Mouse (Mus musculus): ENCODE results near the gene Gria4. TPM values are rescaled to one million over a fixed set of nuclear protein-coding genes. Genes with fewer than 3 reads are reported as not detected.

Gria4 gene
- total and polyA plus RNA-seq, 3 experiments, result under 0.01 TPM; not detected in 2

GRCm38 (mm10) chr9:4486428-4486827, 309.6 kb downstream of the Gria4 start:
- ATAC-seq (ENCODE audit: extremely low read depth, insufficient number of reproducible peaks, low FRiP score, poor library complexity, severe bottlenecking), result no peak
- Histone ChIP-seq H3K36me3 (replicated peaks) (no peaks in the 10 kb centered on the region), H3K4me3 (ENCODE audit: low read depth, low read length) (no peak overlapping the region), H3K9me3 (replicated peaks) (no peaks in the 10 kb centered on the region), H3K4me1 (ENCODE audit: insufficient read depth, low read depth, low read length) (no peaks in the 10 kb centered on the region), H3K27me3 (ENCODE audit: insufficient read depth, low read length) (no peaks in the 10 kb centered on the region)
- DNase-seq (ENCODE audit: low spot score), result no peak
- TF ChIP-seq POLR2AphosphoS5 (IDR thresholded peaks at IDR 0.05; ENCODE audit: insufficient replicate concordance, low read depth, low read length) (no peak), GATA2 (IDR thresholded peaks at IDR 0.05; ENCODE audit: borderline replicate concordance, low read depth, low read length) (no peak), GATA1 (IDR thresholded peaks at IDR 0.05; ENCODE audit: borderline replicate concordance, low read length) (no peak), CTCF (IDR thresholded peaks at IDR 0.05; ENCODE audit: low read depth, low read length) (no peak), TAL1 (conservative IDR thresholded peaks at IDR 0.05; ENCODE audit: low read depth, low read length) (no peak)

- no peaks in the 10 kb centered on the region for H3K27me3 ChIP-seq (ENCODE audit: insufficient read depth, low read length)
- no peak for TF ChIP-seq TAL1 (conservative IDR thresholded peaks at IDR 0.05; ENCODE audit: low read depth, low read length)
- TF ChIP-seq POLR2AphosphoS5 (IDR thresholded peaks at IDR 0.05; ENCODE audit: insufficient replicate concordance, low read depth, low read length), result no peak
- no peak for TF ChIP-seq GATA2 (IDR thresholded peaks at IDR 0.05; ENCODE audit: borderline replicate concordance, low read depth, low read length)
- no peak for TF ChIP-seq GATA1 (IDR thresholded peaks at IDR 0.05; ENCODE audit: borderline replicate concordance, low read length)
- no peak for TF ChIP-seq CTCF (IDR thresholded peaks at IDR 0.05; ENCODE audit: low read depth, low read length)
- H3K36me3 ChIP-seq (replicated peaks), result no peaks in the 10 kb centered on the region
- DNase-seq (ENCODE audit: low spot score) (no peak), ATAC-seq (ENCODE audit: extremely low read depth, insufficient number of reproducible peaks, low FRiP score, poor library complexity, severe bottlenecking) (no peak)
- no peak overlapping the region for H3K4me3 ChIP-seq (ENCODE audit: low read depth, low read length)
- no peaks in the 10 kb centered on the region for H3K9me3 ChIP-seq (replicated peaks)
- no peaks in the 10 kb centered on the region for H3K4me1 ChIP-seq (ENCODE audit: insufficient read depth, low read depth, low read length)
Observed at GRCm38 (mm10) chr9:4484502-4484901, 311.5 kb downstream of the Gria4 start.

- Histone ChIP-seq H3K36me3 (replicated peaks) (no peaks in the 10 kb centered on the region), H3K4me3 (ENCODE audit: low read depth, low read length) (no peak overlapping the region), H3K9me3 (replicated peaks) (no peaks in the 10 kb centered on the region), H3K4me1 (ENCODE audit: insufficient read depth, low read depth, low read length) (no peaks in the 10 kb centered on the region), H3K27me3 (ENCODE audit: insufficient read depth, low read length) (no peaks in the 10 kb centered on the region)
- DNase-seq (ENCODE audit: low spot score) (no peak), ATAC-seq (ENCODE audit: extremely low read depth, insufficient number of reproducible peaks, low FRiP score, poor library complexity, severe bottlenecking) (no peak)
- no peak for TF ChIP-seq GATA1 (IDR thresholded peaks at IDR 0.05; ENCODE audit: borderline replicate concordance, low read length)
- no peak for TF ChIP-seq GATA2 (IDR thresholded peaks at IDR 0.05; ENCODE audit: borderline replicate concordance, low read depth, low read length)
- no peak for TF ChIP-seq TAL1 (conservative IDR thresholded peaks at IDR 0.05; ENCODE audit: low read depth, low read length)
- TF ChIP-seq CTCF (IDR thresholded peaks at IDR 0.05; ENCODE audit: low read depth, low read length), result no peak
- no peak for TF ChIP-seq POLR2AphosphoS5 (IDR thresholded peaks at IDR 0.05; ENCODE audit: insufficient replicate concordance, low read depth, low read length)
Observed at GRCm38 (mm10) chr9:4470791-4471190, 325.2 kb downstream of the Gria4 start.

GRCm38 (mm10) chr9:4459456-4460070, 336.5 kb downstream of the Gria4 start:
- H3K36me3 ChIP-seq (replicated peaks), result no peaks in the 10 kb centered on the region
- no peaks in the 10 kb centered on the region for H3K4me1 ChIP-seq (ENCODE audit: insufficient read depth, low read depth, low read length)
- H3K27me3 ChIP-seq (ENCODE audit: insufficient read depth, low read length), result no peaks in the 10 kb centered on the region
- TF ChIP-seq POLR2AphosphoS5 (IDR thresholded peaks at IDR 0.05; ENCODE audit: insufficient replicate concordance, low read depth, low read length) (no peak), CTCF (IDR thresholded peaks at IDR 0.05; ENCODE audit: low read depth, low read length) (no peak), GATA1 (IDR thresholded peaks at IDR 0.05; ENCODE audit: borderline replicate concordance, low read length) (no peak), GATA2 (IDR thresholded peaks at IDR 0.05; ENCODE audit: borderline replicate concordance, low read depth, low read length) (no peak), TAL1 (conservative IDR thresholded peaks at IDR 0.05; ENCODE audit: low read depth, low read length) (no peak)
- H3K4me3 ChIP-seq (ENCODE audit: low read depth, low read length), result no peak overlapping the region
- DNase-seq (ENCODE audit: low spot score), result no peak
- no peak for ATAC-seq (ENCODE audit: extremely low read depth, insufficient number of reproducible peaks, low FRiP score, poor library complexity, severe bottlenecking)
- H3K9me3 ChIP-seq (replicated peaks), result no peaks in the 10 kb centered on the region

DNA sequence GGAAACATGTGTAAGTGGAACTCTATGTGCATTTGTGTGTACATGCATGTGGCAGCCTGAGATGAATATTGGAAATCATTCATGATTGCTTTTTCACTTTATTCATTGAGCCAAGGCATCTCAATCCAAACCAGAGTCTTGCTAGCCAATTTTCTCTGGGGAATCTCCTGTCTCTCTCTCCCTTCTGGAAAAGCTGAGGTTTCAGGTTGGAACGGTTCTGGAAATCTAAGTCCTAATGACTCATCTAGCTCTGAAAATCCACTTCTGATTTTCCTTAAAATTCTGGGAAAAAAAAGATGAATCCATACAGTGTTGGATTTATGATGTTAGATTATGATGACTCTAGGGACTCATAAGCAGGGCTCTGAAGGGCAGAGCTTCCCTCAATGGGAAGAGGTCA, 337.8 kb downstream of the Gria4 start:
- Histone ChIP-seq H3K36me3 (replicated peaks) (no peaks in the 10 kb centered on the region), H3K9me3 (replicated peaks) (no peaks in the 10 kb centered on the region), H3K4me1 (ENCODE audit: insufficient read depth, low read depth, low read length) (no peaks in the 10 kb centered on the region), H3K27me3 (ENCODE audit: insufficient read depth, low read length) (no peaks in the 10 kb centered on the region), H3K4me3 (ENCODE audit: low read depth, low read length) (no peak overlapping the region)
- TF ChIP-seq GATA2 (IDR thresholded peaks at IDR 0.05; ENCODE audit: borderline replicate concordance, low read depth, low read length), result no peak
- TF ChIP-seq CTCF (IDR thresholded peaks at IDR 0.05; ENCODE audit: low read depth, low read length), result no peak
- TF ChIP-seq GATA1 (IDR thresholded peaks at IDR 0.05; ENCODE audit: borderline replicate concordance, low read length), result no peak
- TF ChIP-seq POLR2AphosphoS5 (IDR thresholded peaks at IDR 0.05; ENCODE audit: insufficient replicate concordance, low read depth, low read length), result no peak
- TF ChIP-seq TAL1 (conservative IDR thresholded peaks at IDR 0.05; ENCODE audit: low read depth, low read length), result no peak
- ATAC-seq (ENCODE audit: extremely low read depth, insufficient number of reproducible peaks, low FRiP score, poor library complexity, severe bottlenecking) (no peak), DNase-seq (ENCODE audit: low spot score) (no peak)

GRCm38 (mm10) chr9:4457644-4458043, 338.4 kb downstream of the Gria4 start:
- no peak for DNase-seq (ENCODE audit: low spot score)
- no peaks in the 10 kb centered on the region for H3K9me3 ChIP-seq (replicated peaks)
- no peaks in the 10 kb centered on the region for H3K27me3 ChIP-seq (ENCODE audit: insufficient read depth, low read length)
- no peak overlapping the region for H3K4me3 ChIP-seq (ENCODE audit: low read depth, low read length)
- no peaks in the 10 kb centered on the region for H3K4me1 ChIP-seq (ENCODE audit: insufficient read depth, low read depth, low read length)
- TF ChIP-seq TAL1 (conservative IDR thresholded peaks at IDR 0.05; ENCODE audit: low read depth, low read length) (no peak), CTCF (IDR thresholded peaks at IDR 0.05; ENCODE audit: low read depth, low read length) (no peak), GATA1 (IDR thresholded peaks at IDR 0.05; ENCODE audit: borderline replicate concordance, low read length) (no peak)
- no peaks in the 10 kb centered on the region for H3K36me3 ChIP-seq (replicated peaks)
- no peak for ATAC-seq (ENCODE audit: extremely low read depth, insufficient number of reproducible peaks, low FRiP score, poor library complexity, severe bottlenecking)

Data from G1E (cell line).